Mouse (Mus musculus) olfactory bulb, adult 2 months (tissue): ENCODE data around the gene Hapln2. TPM values are rescaled to one million over a fixed set of nuclear protein-coding genes. Genes with fewer than 3 reads are reported as not detected.

Source experiments
- H3K27ac ChIP-seq: fragments of 200-500 bp; 2 replicates; pipeline ENCODE4 v1.5.1; 2012; ENCODE audit warnings: low read depth, low read length; ENCODE audit not compliant: insufficient read depth
- H3K4me1 ChIP-seq: fragments of 200-500 bp; 2 replicates; pipeline ENCODE4 v1.6.1; 2012; ENCODE audit warnings: low read length; ENCODE audit not compliant: control insufficient read depth, insufficient read depth
- H3K4me3 ChIP-seq: fragments of 200-500 bp; 2 replicates; pipeline ENCODE4 v1.5.1; 2012; ENCODE audit warnings: mild to moderate bottlenecking, low read depth, low read length, moderate library complexity; ENCODE audit not compliant: insufficient read depth
- CTCF ChIP-seq: fragments of 200-500 bp; IDR thresholded peaks from 2 replicates; pipeline ENCODE4 v1.5.1; 2012; ENCODE audit warnings: low read depth, mild to moderate bottlenecking, low read length, moderate library complexity; ENCODE audit not compliant: insufficient read depth
- POLR2A ChIP-seq: fragments of 200-500 bp; IDR thresholded peaks from 2 replicates; pipeline ENCODE4 v1.6.1; 2012; ENCODE audit warnings: mild to moderate bottlenecking, low read depth, low read length, moderate library complexity; ENCODE audit not compliant: insufficient read depth
- WGBS: fragments of 180-500 bp; shearing (Covaris S2); methylation state at CpG from one replicate; pipeline ENCODE4 v1.1.7; 2018; 5-methylcytosine and 5-hydroxymethylcytosine counted together
- polyA plus RNA-seq: library from polyadenylated mRNA; stranded (reverse); fragments of >200 nt; gene quantifications from 2 replicates; pipeline ENCODE4 v1.2.4, GENCODE M21; 2012; ENCODE audit warnings: low replicate concordance; ENCODE audit not compliant: missing spikeins, insufficient read depth, insufficient read length

The Hapln2 gene
- polyA plus RNA-seq, result not detected in 2 replicates

DNA sequence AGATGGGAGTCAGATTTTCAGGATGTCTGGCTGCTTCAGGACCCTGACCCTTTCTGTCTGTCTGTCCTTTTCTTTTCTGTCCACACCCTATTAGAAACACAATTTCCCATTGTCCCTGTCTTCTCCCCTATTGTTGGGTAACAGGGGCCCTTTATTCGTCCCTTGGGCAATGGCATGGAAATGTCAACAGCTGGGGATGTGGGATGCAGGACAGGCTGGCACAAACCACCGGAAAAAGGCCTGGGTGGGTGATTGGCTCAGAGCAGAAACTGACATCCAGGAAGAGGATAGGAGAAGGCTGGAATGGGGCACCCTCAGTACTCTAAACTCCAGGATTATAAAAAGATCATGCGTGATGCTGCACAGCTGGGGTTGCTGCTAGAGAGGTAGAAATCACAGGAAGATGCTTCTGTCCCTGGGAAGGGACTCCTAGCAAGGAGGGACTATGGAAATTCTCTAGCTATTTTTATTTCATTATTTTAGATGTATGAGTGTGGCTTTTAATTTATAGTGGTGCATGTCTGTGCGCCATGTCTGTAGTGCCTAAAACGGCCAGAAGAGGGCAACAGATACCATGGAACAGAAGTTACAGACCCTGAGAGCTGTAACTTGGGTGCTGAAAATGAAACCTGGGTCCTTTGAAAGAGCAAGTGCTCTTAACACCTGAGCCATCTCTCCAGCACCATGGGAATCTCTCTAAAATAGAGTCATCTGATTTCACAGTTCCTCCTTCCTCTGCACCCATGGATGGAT lies at the start of gene Hapln2:
Gene Hapln2 (minus strand): TSS at position 150 of the 753 bp plus-strand sequence.
- Histone ChIP-seq H3K4me3 (no peak within 1 kb of the TSS), H3K27ac (no peak within 1 kb of the TSS)
- no peak for TF ChIP-seq CTCF
- TF ChIP-seq POLR2A, result no peak

DNA sequence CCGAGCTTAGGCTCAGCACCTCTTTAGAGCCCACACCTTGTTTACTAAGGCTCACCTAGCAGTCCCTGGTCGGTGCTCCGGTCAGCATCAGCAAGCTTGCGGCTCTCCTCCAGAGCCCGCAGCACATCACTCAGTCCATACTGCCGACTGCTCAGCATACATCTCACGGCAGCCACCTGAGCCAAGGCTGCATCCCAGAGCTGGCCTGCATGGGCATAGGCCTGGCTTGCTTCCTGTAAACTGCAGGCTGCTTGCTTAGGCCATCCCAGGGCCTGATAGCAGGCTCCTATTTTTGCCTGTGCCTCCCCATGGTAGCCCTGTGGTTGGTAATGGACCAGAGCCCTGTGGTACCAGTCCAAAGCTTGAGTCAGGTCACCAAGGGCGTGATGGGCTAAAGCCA lies 47.4 kb upstream of the Hapln2 start:
- no peak for TF ChIP-seq POLR2A
- TF ChIP-seq CTCF, result no peak
- WGBS, result 87% methylated on average over 8 of the region's 8 CpGs
- no peak overlapping the region for H3K4me3 ChIP-seq
- H3K4me1 ChIP-seq, result peaks cover 5% of the 10 kb centered on the region; the same call in 1 of the 2 replicates
- no peak overlapping the region for H3K27ac ChIP-seq

More for the DNA sequence above, at the start of gene Hapln2:
- 61% methylated on average over 5 of the region's 5 CpGs for WGBS
- peaks cover 17% of the 10 kb centered on the region for H3K4me1 ChIP-seq

DNA sequence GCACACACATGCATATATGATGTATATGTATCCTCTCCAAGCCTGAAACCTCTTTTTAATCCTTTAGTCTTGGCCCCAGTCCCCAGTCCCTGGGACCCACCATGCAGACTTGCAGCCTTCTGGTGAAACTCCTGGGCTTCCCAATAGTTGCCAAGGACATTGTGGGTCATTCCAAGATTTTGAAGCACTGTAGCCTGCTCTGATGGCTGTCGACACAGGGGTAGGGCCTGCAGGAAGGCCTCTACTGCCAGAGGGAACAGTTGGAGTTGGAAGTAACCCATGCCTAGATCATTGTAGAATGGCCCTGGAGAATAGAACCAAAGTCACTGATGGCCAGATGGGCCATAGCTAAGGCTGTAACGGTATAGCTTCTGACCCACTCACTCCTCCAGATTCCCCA lies 47.0 kb upstream of the Hapln2 start:
- peaks cover 5% of the 10 kb centered on the region; the same call in 1 of the 2 replicates for H3K4me1 ChIP-seq
- TF ChIP-seq CTCF (no peak), POLR2A (no peak)
- H3K4me3 ChIP-seq, result no peak overlapping the region
- 79% methylated on average over 2 of the region's 2 CpGs for WGBS
- no peak overlapping the region for H3K27ac ChIP-seq

DNA sequence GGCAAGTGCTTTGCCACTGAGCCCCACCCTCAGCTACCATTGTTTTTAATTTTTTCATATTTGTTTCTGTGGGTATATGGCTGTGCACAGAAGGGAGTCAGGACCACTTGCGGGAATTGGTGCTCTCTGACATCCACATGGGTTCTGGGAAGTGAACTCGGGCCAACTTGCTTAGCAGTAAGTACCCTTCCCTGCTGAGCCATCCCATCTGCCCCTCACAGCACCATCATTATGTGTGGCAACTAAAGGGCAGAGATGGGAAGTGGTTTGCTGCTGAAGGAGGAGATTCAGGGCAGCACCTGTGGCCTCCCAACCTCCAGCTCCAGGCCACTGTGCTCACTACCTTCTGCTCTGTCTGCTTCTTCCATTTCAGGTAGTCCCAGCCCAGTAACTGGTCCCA lies 46.2 kb upstream of the Hapln2 start:
- 69% methylated on average over 2 of the region's 2 CpGs for WGBS
- Histone ChIP-seq H3K27ac (no peak overlapping the region), H3K4me3 (no peak overlapping the region), H3K4me1 (peaks cover 5% of the 10 kb centered on the region; the same call in 1 of the 2 replicates)
- no peak for TF ChIP-seq CTCF
- no peak for TF ChIP-seq POLR2A

DNA sequence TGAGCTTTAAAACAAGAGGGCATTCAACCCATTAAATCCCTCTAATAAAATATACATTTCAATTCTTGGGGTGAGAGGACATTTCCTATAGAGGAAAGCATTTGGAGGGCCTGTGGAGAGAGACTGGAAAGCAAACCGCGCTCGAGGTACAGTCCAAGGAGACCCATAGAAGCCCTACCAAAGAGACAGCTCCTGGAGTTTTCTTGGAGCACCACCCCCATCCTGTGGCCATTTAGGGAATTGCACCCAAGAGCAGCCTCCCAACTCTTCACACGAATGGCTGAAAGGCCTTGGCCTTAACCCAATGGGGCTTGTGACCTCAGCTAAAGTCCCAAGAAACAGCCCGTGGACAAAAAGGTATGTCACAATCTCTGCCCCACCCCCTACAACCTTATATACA lies 44.4 kb upstream of the Hapln2 start:
- WGBS, result 3% methylated on average over 5 of the region's 5 CpGs

DNA sequence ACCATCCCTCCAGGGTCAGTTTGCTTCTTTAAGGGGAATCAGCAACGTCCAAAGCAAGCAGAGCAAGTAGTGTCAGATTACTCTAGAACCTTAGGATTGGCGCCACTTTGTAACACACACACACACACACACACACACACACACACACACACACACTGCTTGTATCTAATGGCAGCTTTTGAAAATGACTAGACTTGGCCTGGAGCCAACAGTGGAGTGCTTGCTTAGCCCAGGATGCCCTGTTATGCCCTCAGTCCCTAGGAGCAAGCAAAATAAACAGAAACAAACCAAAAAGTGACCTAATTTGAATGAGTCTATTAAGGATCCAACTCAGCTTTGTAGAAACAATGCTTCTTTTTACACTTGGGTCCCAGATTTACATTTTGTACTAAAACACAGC lies 41.0 kb upstream of the Hapln2 start:
- WGBS, result 43% methylated on average over 2 of the region's 2 CpGs
- Histone ChIP-seq H3K4me1 (peaks cover 5% of the 10 kb centered on the region; the same call in 1 of the 2 replicates), H3K27ac (no peak overlapping the region), H3K4me3 (no peak overlapping the region)
- TF ChIP-seq CTCF, result no peak
- no peak for TF ChIP-seq POLR2A

More for the DNA sequence above, 44.4 kb upstream of the Hapln2 start:
- TF ChIP-seq POLR2A (no peak), CTCF (peak; percentile 80)
- H3K4me1 ChIP-seq, result peaks cover 5% of the 10 kb centered on the region; the same call in 1 of the 2 replicates
- H3K27ac ChIP-seq, result no peak overlapping the region
- no peak overlapping the region for H3K4me3 ChIP-seq

DNA sequence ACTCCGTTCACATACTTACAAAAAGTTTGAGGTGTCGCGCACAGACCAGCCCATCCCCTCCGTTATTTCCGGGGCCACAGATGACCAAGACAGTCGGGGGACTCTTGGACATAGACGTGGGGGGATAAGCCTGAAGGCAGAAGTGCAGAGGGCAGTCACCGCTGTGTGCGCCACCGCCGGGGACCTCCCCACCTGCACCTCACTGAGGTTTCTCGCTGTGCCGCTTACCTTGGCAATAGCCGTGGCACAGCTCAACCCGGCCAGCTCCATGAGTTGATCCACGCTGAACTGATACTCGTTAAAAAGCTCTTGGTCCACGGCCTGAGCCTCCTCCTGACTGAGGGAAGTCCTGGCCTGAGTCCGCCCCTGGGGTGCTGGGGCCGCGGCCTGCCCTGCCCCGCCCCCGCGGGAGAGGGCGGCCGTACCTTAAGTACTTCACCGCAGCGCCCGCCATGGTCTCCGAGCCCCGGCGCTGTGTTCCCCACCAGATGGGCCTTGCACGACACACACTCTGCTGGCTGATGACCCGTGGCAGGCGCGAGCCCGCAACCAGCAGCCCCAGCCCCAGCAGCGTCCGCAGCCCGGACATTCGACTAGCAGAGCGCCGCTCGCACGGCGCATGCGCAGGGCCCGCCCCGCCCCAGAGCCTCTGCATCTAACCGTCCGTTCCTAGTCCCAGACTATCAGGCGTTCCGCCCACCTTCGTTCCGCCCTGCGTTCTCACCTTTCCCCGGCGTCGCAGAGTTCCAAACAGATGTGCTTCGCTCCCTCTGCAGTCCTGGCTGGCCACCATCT lies 30.7 kb upstream of the Hapln2 start, which contains the start of gene Naxe:
Gene Naxe (minus strand): TSS at position 594 of the 795 bp plus-strand sequence.
- WGBS, result under 1% methylated on average over 60 of the region's 60 CpGs
- peak within 1 kb of the TSS; percentile 97 for H3K4me3 ChIP-seq
- H3K27ac ChIP-seq, result no peak within 1 kb of the TSS; the same call in 1 of the 2 replicates
- no peak; the same call in 1 of the 2 replicates for TF ChIP-seq CTCF
- TF ChIP-seq POLR2A, result peak; percentile 91
- H3K4me1 ChIP-seq, result peaks cover 10% of the 10 kb centered on the region

DNA sequence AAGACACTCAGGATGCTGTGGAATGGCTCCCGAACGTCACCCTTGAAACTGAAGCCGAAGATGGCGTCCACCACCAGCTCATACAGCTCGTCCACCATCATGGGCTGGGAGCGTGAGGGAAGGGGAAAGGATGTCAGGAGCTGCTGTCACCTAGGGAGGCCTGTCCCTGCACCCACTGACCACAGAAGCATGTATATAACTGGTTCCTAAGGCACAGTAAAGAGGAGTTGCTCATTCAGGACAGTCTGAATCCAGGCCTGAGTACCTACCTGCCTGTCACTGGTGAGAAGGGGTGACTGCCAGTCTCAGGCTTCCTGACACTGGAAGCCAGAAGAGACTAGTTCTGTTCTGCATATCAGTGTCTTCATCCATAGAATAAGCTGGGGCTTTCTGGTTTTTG lies 29.6 kb upstream of the Hapln2 start:
- H3K4me3 ChIP-seq, result no peak overlapping the region

More for the DNA sequence above, 29.6 kb upstream of the Hapln2 start:
- WGBS, result 89% methylated on average over 6 of the region's 6 CpGs
- peaks cover 10% of the 10 kb centered on the region for H3K4me1 ChIP-seq
- no peak for TF ChIP-seq CTCF
- no peak for TF ChIP-seq POLR2A
- H3K27ac ChIP-seq, result no peak overlapping the region
